Mouse (Mus musculus) neural tube, embryonic 13.5 days (tissue): ENCODE results near the gene Sart3. TPM values are rescaled to one million over a fixed set of nuclear protein-coding genes. Genes with fewer than 3 reads are reported as not detected.
"Not testable (repeated sequence)": the region's sequence is repeated elsewhere in the genome, so short reads cannot be mapped to it uniquely, and the experiment has no call there.

Source experiments
- ATAC-seq: fragments of 200-750 bp; cut with Nextera tagmentation; 2 replicates; pipeline ENCODE4 v1.8.0; 2017; ENCODE audit warnings: low read depth, mild to moderate bottlenecking, moderate TSS enrichment, moderate library complexity
- H3K27ac ChIP-seq: fragments of 300-500 bp; sonication (generic); replicated peaks from 2 replicates; pipeline ENCODE4 v1.5.1; 2015; ENCODE audit warnings: moderate library complexity, mild to moderate bottlenecking, inconsistent platforms
- H3K27me3 ChIP-seq: fragments of 300-500 bp; sonication (generic); 2 replicates; pipeline ENCODE4 v1.6.1; 2015; ENCODE audit warnings: mild to moderate bottlenecking, inconsistent platforms
- H3K36me3 ChIP-seq: fragments of 300-500 bp; sonication (generic); 2 replicates; pipeline ENCODE4 v1.6.1; 2015; ENCODE audit warnings: mild to moderate bottlenecking, inconsistent platforms
- H3K4me1 ChIP-seq: fragments of 300-500 bp; sonication (generic); replicated peaks from 2 replicates; pipeline ENCODE4 v1.6.1; 2015; ENCODE audit warnings: inconsistent platforms
- H3K4me2 ChIP-seq: fragments of 300-500 bp; sonication (generic); 2 replicates; pipeline ENCODE4 v1.6.1; 2015; ENCODE audit warnings: inconsistent platforms, mild to moderate bottlenecking, moderate library complexity
- H3K4me3 ChIP-seq: fragments of 300-500 bp; sonication (generic); 2 replicates; pipeline ENCODE4 v1.5.1; 2015; ENCODE audit warnings: mild to moderate bottlenecking, inconsistent platforms
- H3K9ac ChIP-seq: fragments of 300-500 bp; sonication (generic); 2 replicates; pipeline ENCODE4 v1.6.1; 2015; ENCODE audit warnings: moderate library complexity, mild to moderate bottlenecking, inconsistent platforms
- H3K9me3 ChIP-seq: fragments of 300-500 bp; sonication (generic); 2 replicates; pipeline ENCODE4 v1.6.1; 2016; ENCODE audit warnings: inconsistent platforms
- WGBS: fragments of 180-500 bp; shearing (Covaris S2); methylation state at CpG from one replicate; pipeline ENCODE4 v1.1.7; 2015; 5-methylcytosine and 5-hydroxymethylcytosine counted together
- polyA plus RNA-seq: library from polyadenylated mRNA; unstranded; fragments of >200 nt; fragmentation: Nextera tagmentation; extraction: Ambion mirVana; gene quantifications from 2 replicates; pipeline ENCODE4 v1.2.1, GENCODE M21; 2015

Sart3 gene
- polyA plus RNA-seq, 1 experiment from 2014 or later: 45.5 TPM

GRCm38 (mm10) chr5:113788645-113789044, 16.3 kb upstream of the Sart3 start:
- 35% methylated on average over 6 of the region's 6 CpGs for WGBS
- no peak overlapping the region for H3K4me3 ChIP-seq

DNA sequence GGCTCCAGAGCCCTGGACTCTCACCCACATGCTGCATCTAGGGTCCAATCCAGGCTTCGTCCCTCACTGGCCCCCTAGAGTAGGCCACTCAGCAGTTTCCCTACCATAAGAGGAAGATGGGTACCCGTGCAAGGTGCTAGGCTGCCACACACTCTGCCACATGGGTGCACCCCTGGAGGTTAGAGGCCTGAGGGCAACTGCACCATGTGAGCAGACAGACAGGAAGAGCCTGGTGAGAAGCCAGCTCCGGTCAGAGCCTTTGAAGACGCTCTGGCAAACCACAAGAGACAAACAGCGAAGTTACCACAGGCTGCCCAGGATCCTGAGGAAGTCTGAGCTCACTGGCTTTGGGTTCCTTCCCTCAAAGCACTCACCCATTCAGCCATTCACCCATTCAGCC, 14.7 kb upstream of the Sart3 start:
- peaks cover 15% of the 10 kb centered on the region for H3K27me3 ChIP-seq
- ATAC-seq: no peak
- no peak overlapping the region for H3K4me2 ChIP-seq
- no peaks in the 10 kb centered on the region for H3K36me3 ChIP-seq
- no peak overlapping the region for H3K9ac ChIP-seq
- peaks cover 15% of the 10 kb centered on the region for H3K4me1 ChIP-seq
- no peaks in the 10 kb centered on the region for H3K9me3 ChIP-seq
- no peak overlapping the region for H3K4me3 ChIP-seq
- 85% methylated on average over 5 of the region's 5 CpGs for WGBS
- H3K27ac ChIP-seq: no peak overlapping the region

More at GRCm38 (mm10) chr5:113788645-113789044, 16.3 kb upstream of the Sart3 start:
- ATAC-seq: no peak
- H3K27ac ChIP-seq: no peak overlapping the region
- no peaks in the 10 kb centered on the region for H3K9me3 ChIP-seq
- no peaks in the 10 kb centered on the region for H3K36me3 ChIP-seq
- H3K9ac ChIP-seq: no peak overlapping the region
- H3K27me3 ChIP-seq: peaks cover 2% of the 10 kb centered on the region; the same call in 1 of the 2 replicates
- H3K4me2 ChIP-seq: no peak overlapping the region
- peaks cover 15% of the 10 kb centered on the region for H3K4me1 ChIP-seq

DNA sequence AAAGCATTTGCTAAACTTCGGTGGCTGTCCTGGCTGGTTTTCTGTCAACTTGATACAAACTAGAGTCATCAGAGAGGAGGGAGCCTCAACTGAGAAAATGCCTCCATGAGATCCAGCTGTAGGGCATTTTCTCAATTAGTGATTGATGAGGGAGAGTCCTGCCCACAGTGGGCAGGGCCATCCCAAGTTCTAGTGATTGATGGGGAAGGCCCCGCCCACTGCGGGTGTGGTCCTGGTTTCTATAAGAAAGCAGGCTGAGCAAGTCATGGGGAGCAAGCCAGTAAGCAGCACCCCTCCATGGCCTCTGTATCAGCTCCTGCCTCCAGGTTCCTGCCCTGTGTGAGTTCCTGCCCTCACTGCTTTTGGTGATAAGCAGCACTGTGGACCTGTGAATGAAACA, 11.8 kb upstream of the Sart3 start:
- peaks cover 15% of the 10 kb centered on the region for H3K27me3 ChIP-seq
- H3K36me3 ChIP-seq, ATAC-seq, H3K4me1 ChIP-seq, H3K4me2 ChIP-seq, H3K4me3 ChIP-seq, H3K27ac ChIP-seq, H3K9me3 ChIP-seq, H3K9ac ChIP-seq: not testable (repeated sequence)
- WGBS: 38% methylated on average over 3 of the region's 3 CpGs

DNA sequence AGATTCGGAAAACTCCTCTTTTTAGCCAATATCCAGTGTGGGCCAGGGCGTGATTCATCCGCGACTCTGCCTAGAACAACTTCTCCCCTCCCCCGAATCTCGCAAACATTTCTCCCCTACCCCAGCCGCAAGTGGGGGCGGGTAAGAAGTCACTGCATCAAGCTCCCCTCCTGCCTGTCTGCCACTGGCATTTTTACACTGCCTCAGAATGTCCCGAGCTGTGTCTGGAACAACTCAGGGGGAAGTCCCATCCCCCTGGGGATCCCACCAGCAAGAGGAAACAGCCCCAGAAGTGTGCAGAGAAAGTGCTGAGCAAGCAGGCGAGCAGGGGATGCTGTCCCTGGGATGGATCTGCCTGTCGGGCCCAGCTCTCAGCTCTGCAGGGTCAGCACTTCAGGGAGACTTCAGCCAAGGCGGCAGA, 11.3 kb upstream of the Sart3 start:
- H3K36me3 ChIP-seq: peaks cover 2% of the 10 kb centered on the region; the same call in 1 of the 2 replicates
- H3K27ac ChIP-seq: peak overlapping the region; percentile 14; the same call in 1 of the 2 replicates
- H3K4me2 ChIP-seq: no peak overlapping the region
- peaks cover 15% of the 10 kb centered on the region for H3K27me3 ChIP-seq
- H3K9ac ChIP-seq: no peak overlapping the region
- peaks cover 4% of the 10 kb centered on the region for H3K4me1 ChIP-seq
- H3K4me3 ChIP-seq: no peak overlapping the region
- 19% methylated on average over 12 of the region's 12 CpGs for WGBS
- no peaks in the 10 kb centered on the region for H3K9me3 ChIP-seq
- no peak for ATAC-seq

- Histone ChIP-seq H3K4me3 (no peak overlapping the region), H3K4me2 (no peak overlapping the region), H3K9me3 (no peaks in the 10 kb centered on the region), H3K36me3 (peaks cover 9% of the 10 kb centered on the region; the same call in 1 of the 2 replicates), H3K4me1 (no peaks in the 10 kb centered on the region), H3K9ac (no peak overlapping the region), H3K27me3 (peaks cover 15% of the 10 kb centered on the region), H3K27ac (no peak overlapping the region)
- no peak for ATAC-seq
- WGBS: 88% methylated on average over 7 of the region's 7 CpGs
Measured at GRCm38 (mm10) chr5:113782624-113783023, 10.3 kb upstream of the Sart3 start.

DNA sequence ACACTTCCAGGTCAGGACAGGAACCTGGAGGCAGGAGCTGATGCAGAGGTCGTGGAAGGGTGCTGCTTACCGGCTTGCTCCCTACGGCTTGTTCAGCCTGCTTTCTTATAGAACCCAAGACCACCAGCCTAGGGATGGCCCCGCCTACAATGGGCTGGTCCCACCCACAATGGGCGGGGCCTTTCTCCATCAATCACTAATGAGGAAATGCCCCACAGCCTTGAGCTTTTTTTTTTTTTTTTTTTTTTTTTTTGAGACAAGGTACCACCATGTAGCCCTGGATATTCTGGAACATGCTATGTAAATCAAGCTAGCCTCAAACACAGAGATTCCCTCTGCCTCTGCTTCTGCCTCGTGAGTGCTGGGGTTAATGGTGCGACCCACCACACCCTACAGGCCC, 9.6 kb upstream of the Sart3 start:
- H3K36me3 ChIP-seq: peaks cover 16% of the 10 kb centered on the region
- no peak overlapping the region for H3K4me2 ChIP-seq
- H3K9ac ChIP-seq: no peak overlapping the region
- ATAC-seq: no peak
- H3K27me3 ChIP-seq: peaks cover 15% of the 10 kb centered on the region
- H3K9me3 ChIP-seq: no peaks in the 10 kb centered on the region
- 80% methylated on average over 7 of the region's 7 CpGs for WGBS
- H3K4me3 ChIP-seq: no peak overlapping the region
- no peaks in the 10 kb centered on the region for H3K4me1 ChIP-seq
- no peak overlapping the region for H3K27ac ChIP-seq

DNA sequence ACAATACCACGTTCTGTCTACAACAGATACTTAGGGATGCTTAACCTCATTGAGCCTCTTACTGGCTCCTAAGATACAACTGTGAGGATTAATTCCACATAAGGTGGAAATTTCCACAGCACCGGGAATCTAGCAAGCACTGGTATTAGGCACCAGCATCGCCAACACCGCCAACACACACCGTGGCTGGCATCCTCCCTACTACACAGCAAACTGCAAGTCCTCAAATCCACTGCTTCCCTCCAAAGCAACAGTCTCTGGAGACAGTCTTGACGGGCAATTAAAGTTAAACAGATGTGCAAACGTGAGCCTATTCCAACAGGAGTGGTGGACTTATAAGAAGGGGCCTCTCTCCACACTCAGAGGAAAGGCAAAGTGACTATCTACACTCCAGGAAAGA, 8.9 kb upstream of the Sart3 start:
- H3K9ac ChIP-seq: no peak overlapping the region
- H3K9me3 ChIP-seq: no peaks in the 10 kb centered on the region
- ATAC-seq: no peak
- peaks cover 22% of the 10 kb centered on the region for H3K36me3 ChIP-seq
- WGBS: 88% methylated on average over 7 of the region's 7 CpGs
- H3K27me3 ChIP-seq: peaks cover 15% of the 10 kb centered on the region
- no peaks in the 10 kb centered on the region for H3K4me1 ChIP-seq
- H3K27ac ChIP-seq: no peak overlapping the region
- H3K4me3 ChIP-seq: no peak overlapping the region
- H3K4me2 ChIP-seq: no peak overlapping the region

GRCm38 (mm10) chr5:113780763-113781162, 8.5 kb upstream of the Sart3 start:
- no peaks in the 10 kb centered on the region for H3K4me1 ChIP-seq
- peaks cover 27% of the 10 kb centered on the region for H3K36me3 ChIP-seq
- peaks cover 15% of the 10 kb centered on the region for H3K27me3 ChIP-seq
- H3K9ac ChIP-seq: no peak overlapping the region
- no peak overlapping the region for H3K4me3 ChIP-seq
- H3K9me3 ChIP-seq: no peaks in the 10 kb centered on the region
- 91% methylated on average over 5 of the region's 5 CpGs for WGBS
- H3K4me2 ChIP-seq: no peak overlapping the region
- ATAC-seq: no peak
- H3K27ac ChIP-seq: no peak overlapping the region

- no peak overlapping the region for H3K4me3 ChIP-seq
- peaks cover 15% of the 10 kb centered on the region for H3K27me3 ChIP-seq
- ATAC-seq: 0 out of 2 replicates have a peak, but pooled peaks have one; percentile 33
- WGBS: 98% methylated on average over 3 of the region's 3 CpGs
- peaks cover 32% of the 10 kb centered on the region for H3K36me3 ChIP-seq
- no peak overlapping the region for H3K27ac ChIP-seq
- no peaks in the 10 kb centered on the region for H3K9me3 ChIP-seq
- no peak overlapping the region for H3K4me2 ChIP-seq
- no peak overlapping the region for H3K9ac ChIP-seq
- H3K4me1 ChIP-seq: no peaks in the 10 kb centered on the region
Measured at GRCm38 (mm10) chr5:113780082-113780752, 7.9 kb upstream of the Sart3 start.

- Histone ChIP-seq H3K9ac (no peak overlapping the region), H3K27me3 (peaks cover 15% of the 10 kb centered on the region), H3K4me3 (no peak overlapping the region), H3K9me3 (no peaks in the 10 kb centered on the region), H3K27ac (no peak overlapping the region), H3K4me2 (no peak overlapping the region), H3K36me3 (peaks cover 39% of the 10 kb centered on the region), H3K4me1 (no peaks in the 10 kb centered on the region)
- WGBS: 78% methylated on average over 5 of the region's 5 CpGs
- no peak for ATAC-seq
Measured at GRCm38 (mm10) chr5:113779569-113779968, 7.3 kb upstream of the Sart3 start.

DNA sequence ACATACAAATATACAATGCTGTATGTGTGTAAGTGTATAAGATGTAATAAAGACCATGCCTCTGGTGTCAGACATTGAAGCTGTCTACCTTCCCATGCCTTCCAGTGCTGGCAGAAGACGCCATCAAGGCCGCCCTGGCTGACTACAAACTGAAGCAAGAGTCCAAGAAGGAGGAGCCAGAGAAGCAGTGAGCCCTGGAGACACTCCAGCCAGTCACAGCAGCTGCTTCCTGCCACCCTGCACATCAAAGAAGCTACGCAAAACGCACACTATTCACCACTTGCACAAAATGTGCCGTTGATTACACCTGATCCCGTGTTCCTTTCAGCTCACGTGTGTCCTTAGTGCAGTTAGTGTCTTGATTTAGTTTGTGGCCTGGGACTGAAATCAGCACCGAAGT, 5.4 kb upstream of the Sart3 start:
- 90% methylated on average over 8 of the region's 8 CpGs for WGBS
- not testable (repeated sequence) for H3K9ac ChIP-seq, H3K27ac ChIP-seq, H3K4me3 ChIP-seq, H3K9me3 ChIP-seq, H3K4me2 ChIP-seq, H3K27me3 ChIP-seq, ATAC-seq
- H3K36me3 ChIP-seq: peaks cover 43% of the 10 kb centered on the region
- peaks cover 13% of the 10 kb centered on the region for H3K4me1 ChIP-seq

- H3K9me3 ChIP-seq: no peaks in the 10 kb centered on the region
- 91% methylated on average over 8 of the region's 8 CpGs for WGBS
- ATAC-seq: no peak
- no peak overlapping the region for H3K4me3 ChIP-seq
- no peak overlapping the region for H3K27ac ChIP-seq
- peaks cover 43% of the 10 kb centered on the region for H3K36me3 ChIP-seq
- H3K4me1 ChIP-seq: peaks cover 13% of the 10 kb centered on the region
- H3K9ac ChIP-seq: no peak overlapping the region
- H3K4me2 ChIP-seq: no peak overlapping the region
- no peaks in the 10 kb centered on the region for H3K27me3 ChIP-seq
Measured at GRCm38 (mm10) chr5:113776896-113777226, 4.6 kb upstream of the Sart3 start.
